Mouse (Mus musculus) bone marrow, adult 2 months (tissue): ENCODE measurements around the gene Mmp19. TPM values are rescaled to one million over a fixed set of nuclear protein-coding genes. Genes with fewer than 3 reads are reported as not detected.

ENCODE experiments used
- H3K27ac ChIP-seq: fragments of 200-500 bp; 2 replicates; pipeline ENCODE4 v1.5.1; 2012; ENCODE audit warnings: low read depth, mild to moderate bottlenecking, control low read depth, inconsistent platforms, low read length; ENCODE audit not compliant: control insufficient read depth, poor library complexity, insufficient read depth
- H3K4me1 ChIP-seq: fragments of 200-500 bp; 2 replicates; pipeline ENCODE4 v1.6.1; 2011; ENCODE audit warnings: low read length; ENCODE audit not compliant: control insufficient read depth, insufficient read depth
- H3K4me3 ChIP-seq: fragments of 200-500 bp; replicated peaks from 2 replicates; pipeline ENCODE3; 2011; ENCODE audit warnings: mild to moderate bottlenecking, low read depth, low read length, control low read depth; ENCODE audit not compliant: control insufficient read depth
- CTCF ChIP-seq: fragments of 200-500 bp; IDR thresholded peaks from 2 replicates; pipeline ENCODE4 v1.5.1; 2011; ENCODE audit warnings: low read length, control low read depth; ENCODE audit not compliant: control insufficient read depth, insufficient read depth
- POLR2A ChIP-seq: fragments of 200-500 bp; IDR thresholded peaks from 2 replicates; pipeline ENCODE4 v1.6.1; 2011; ENCODE audit warnings: low read depth, mild to moderate bottlenecking, control low read depth, low read length, borderline replicate concordance; ENCODE audit not compliant: control insufficient read depth
- WGBS: fragments of 180-500 bp; shearing (Covaris S2); methylation state at CpG from one replicate; pipeline ENCODE4 v1.1.7; 2018; 5-methylcytosine and 5-hydroxymethylcytosine counted together
- polyA plus RNA-seq: library from polyadenylated mRNA; stranded (reverse); fragments of >200 nt; gene quantifications from 2 replicates; pipeline ENCODE4 v1.2.4, GENCODE M21; 2011; ENCODE audit warnings: low replicate concordance; ENCODE audit not compliant: missing spikeins, insufficient read depth, insufficient read length

Mmp19 gene
- polyA plus RNA-seq, 1 experiment, result 5.1 TPM

DNA sequence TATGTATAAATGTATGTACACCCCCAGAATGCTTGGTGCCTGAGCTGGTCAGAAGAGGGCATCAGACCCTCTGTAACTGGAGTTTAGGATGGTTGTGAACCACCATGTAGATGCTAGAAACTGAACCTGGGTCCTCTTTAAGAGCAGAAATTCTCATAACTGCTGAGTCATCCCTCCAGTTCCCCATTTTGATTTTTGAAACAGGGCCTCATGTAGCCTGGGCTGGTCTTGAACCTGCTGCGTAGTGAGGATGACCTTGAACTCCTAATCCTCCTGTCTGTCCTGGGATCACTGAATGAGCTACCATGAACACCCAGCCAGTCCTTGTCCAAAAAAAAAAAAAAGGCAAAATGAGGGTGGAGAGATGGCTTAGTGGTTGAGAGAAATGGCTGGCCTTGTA is 2.5 kb downstream of the Mmp19 start:
- TF ChIP-seq POLR2A (no peak), CTCF (no peak)
- WGBS, result 69% methylated on average over 1 of the region's 1 CpGs
- Histone ChIP-seq H3K27ac (no peak overlapping the region), H3K4me1 (0 out of 2 replicates have a peak, but pooled peaks cover 2% of the 10 kb centered on the region), H3K4me3 (no peak overlapping the region)

- H3K27ac ChIP-seq, result no peak overlapping the region
- no peak overlapping the region for H3K4me3 ChIP-seq
- TF ChIP-seq CTCF (no peak), POLR2A (no peak)
- H3K4me1 ChIP-seq, result 0 out of 2 replicates have a peak, but pooled peaks cover 2% of the 10 kb centered on the region
- 34% methylated on average over 5 of the region's 5 CpGs for WGBS
Observed at GRCm38 (mm10) chr10:128794391-128794790, 3.7 kb downstream of the Mmp19 start.

GRCm38 (mm10) chr10:128795581-128795980 is 4.9 kb downstream of the Mmp19 start:
- WGBS, result 97% methylated on average over 3 of the region's 3 CpGs
- no peak overlapping the region for H3K4me3 ChIP-seq
- TF ChIP-seq POLR2A (no peak), CTCF (no peak)
- no peak overlapping the region for H3K27ac ChIP-seq
- 0 out of 2 replicates have a peak, but pooled peaks cover 2% of the 10 kb centered on the region for H3K4me1 ChIP-seq

- WGBS, result 85% methylated on average over 8 of the region's 8 CpGs
- Histone ChIP-seq H3K4me1 (0 out of 2 replicates have a peak, but pooled peaks cover 2% of the 10 kb centered on the region), H3K27ac (no peak overlapping the region), H3K4me3 (no peak overlapping the region)
- TF ChIP-seq POLR2A (no peak), CTCF (no peak)
Observed at GRCm38 (mm10) chr10:128798676-128799075, 8.0 kb downstream of the Mmp19 start.

DNA sequence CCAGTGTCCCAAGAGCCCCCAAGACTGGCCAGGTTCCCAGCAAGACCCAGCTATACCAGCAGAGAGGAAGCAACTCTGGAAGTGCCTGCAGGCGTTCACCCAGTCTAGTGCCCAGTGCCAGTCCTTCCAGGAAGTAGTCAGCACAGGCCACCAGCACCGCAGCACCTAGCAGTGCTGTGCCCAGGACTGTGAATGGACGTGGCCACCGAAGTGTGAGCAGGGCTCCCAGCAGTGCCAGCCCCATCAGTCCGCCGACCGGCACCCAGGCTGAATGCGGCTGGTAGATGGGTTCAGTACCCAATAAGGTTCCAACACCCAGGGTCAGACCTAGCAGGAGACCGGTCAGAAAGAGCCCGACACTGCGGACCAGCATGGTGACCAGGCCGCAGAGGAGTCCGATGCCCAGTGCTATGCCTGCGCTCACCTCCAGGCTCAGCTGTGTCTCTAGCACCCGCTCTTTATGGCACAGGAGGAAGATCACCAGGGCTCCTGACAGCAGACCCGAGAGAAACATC is 11.3 kb downstream of the Mmp19 start:
- Histone ChIP-seq H3K27ac (no peak overlapping the region), H3K4me1 (peaks cover 4% of the 10 kb centered on the region; the same call in 1 of the 2 replicates), H3K4me3 (no peak overlapping the region)
- no peak for TF ChIP-seq CTCF
- no peak for TF ChIP-seq POLR2A
- whole genome bisulfite sequencing, result 90% methylated on average over 16 of the region's 16 CpGs

DNA sequence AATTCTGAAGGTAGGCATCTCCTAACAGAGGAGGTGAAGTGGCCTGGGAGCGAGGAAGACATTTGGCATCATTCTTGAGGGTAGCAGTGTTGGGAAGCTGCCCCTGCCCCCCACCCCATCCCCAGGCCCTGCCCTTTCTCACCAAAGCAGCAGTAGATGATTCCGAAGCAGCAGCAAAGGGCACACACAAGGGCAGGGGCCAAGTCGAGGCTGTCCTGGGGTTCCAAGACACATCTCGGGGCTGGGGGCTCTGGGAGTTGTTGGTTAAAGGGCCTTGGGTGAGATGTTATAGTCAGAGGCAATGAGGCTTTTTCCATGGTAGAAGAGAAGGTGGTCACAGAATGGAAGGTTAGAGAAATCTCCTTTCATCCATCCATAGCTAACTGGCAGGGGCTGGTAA is 12.2 kb downstream of the Mmp19 start:
- Histone ChIP-seq H3K4me3 (no peak overlapping the region), H3K4me1 (peaks cover 4% of the 10 kb centered on the region; the same call in 1 of the 2 replicates), H3K27ac (no peak overlapping the region)
- TF ChIP-seq CTCF (no peak), POLR2A (no peak)
- 67% methylated on average over 4 of the region's 4 CpGs for WGBS

DNA sequence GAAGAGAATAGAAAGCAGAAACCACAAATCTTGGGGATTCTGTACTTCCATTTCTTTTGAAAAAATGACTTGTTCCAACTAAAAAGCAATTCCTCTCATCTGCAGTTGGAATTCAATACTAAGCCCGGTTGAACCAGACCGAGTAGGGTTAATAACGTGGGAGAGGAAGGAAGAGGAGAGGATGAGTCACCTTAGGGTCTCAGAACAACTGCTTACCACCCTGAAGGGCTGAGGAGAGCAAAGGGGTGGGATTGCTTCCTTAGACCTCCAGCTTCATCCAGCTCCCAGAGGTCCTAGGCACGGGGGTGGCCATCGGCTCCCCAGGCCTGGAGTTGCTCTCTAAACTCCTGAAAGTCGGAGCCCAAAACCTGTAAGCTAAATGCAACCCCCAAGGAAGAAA is 12.7 kb downstream of the Mmp19 start:
- WGBS, result 5% methylated on average over 6 of the region's 6 CpGs
- Histone ChIP-seq H3K4me1 (peaks cover 4% of the 10 kb centered on the region; the same call in 1 of the 2 replicates), H3K4me3 (no peak overlapping the region), H3K27ac (no peak overlapping the region)
- no peak for TF ChIP-seq POLR2A
- no peak for TF ChIP-seq CTCF

- Histone ChIP-seq H3K4me3 (peak within 1 kb of the TSS; percentile 96), H3K27ac (peak within 1 kb of the TSS; percentile 97), H3K4me1 (peaks cover 4% of the 10 kb centered on the region; the same call in 1 of the 2 replicates)
- no peak for TF ChIP-seq CTCF
- TF ChIP-seq POLR2A, result no peak
- 2% methylated on average over 14 of the region's 14 CpGs for WGBS
Observed at GRCm38 (mm10) chr10:128803771-128804270, 13.1 kb downstream of the Mmp19 start, which contains the start of gene Dnajc14. Gene Dnajc14, plus strand, starts transcription at chr10:128804062.
